Mouse (Mus musculus) liver, embryonic 11.5 days (tissue): ENCODE measurements around the gene Nek3. TPM values are rescaled to one million over a fixed set of nuclear protein-coding genes. Genes with fewer than 3 reads are reported as not detected.

Source experiments
- ATAC-seq: fragments of 200-750 bp; cut with Nextera tagmentation; replicated peaks from 2 replicates; pipeline ENCODE4 v1.8.0; 2017; ENCODE audit warnings: moderate number of reproducible peaks, mild to moderate bottlenecking, moderate TSS enrichment, moderate library complexity; ENCODE audit not compliant: low FRiP score
- DNase-seq: peaks from one replicate; pipeline ENCODE4 v3.0.0-alpha.2; 2017; ENCODE audit warnings: low spot score
- H3K27ac ChIP-seq: fragments of 300-500 bp; sonication (generic); 2 replicates; pipeline ENCODE4 v1.5.1; 2014; ENCODE audit warnings: mild to moderate bottlenecking, low read depth, low read length, control low read depth
- H3K27me3 ChIP-seq: fragments of 300-500 bp; sonication (generic); replicated peaks from 2 replicates; pipeline ENCODE4 v1.6.1; 2014; ENCODE audit warnings: low read length, mixed read lengths; ENCODE audit not compliant: control insufficient read depth, insufficient read depth
- H3K36me3 ChIP-seq: fragments of 300-500 bp; sonication (generic); 2 replicates; pipeline ENCODE4 v1.6.1; 2014; ENCODE audit warnings: mild to moderate bottlenecking, low read length, moderate library complexity, mixed read lengths; ENCODE audit not compliant: control insufficient read depth, insufficient read depth
- H3K4me1 ChIP-seq: fragments of 300-500 bp; sonication (generic); replicated peaks from 2 replicates; pipeline ENCODE4 v1.6.1; 2014; ENCODE audit warnings: low read length, mixed read lengths; ENCODE audit not compliant: control insufficient read depth, insufficient read depth
- H3K4me2 ChIP-seq: fragments of 300-500 bp; sonication (generic); 2 replicates; pipeline ENCODE4 v1.6.1; 2014; ENCODE audit warnings: mild to moderate bottlenecking, control low read depth, moderate library complexity
- H3K4me3 ChIP-seq: fragments of 300-500 bp; sonication (generic); 2 replicates; pipeline ENCODE4 v1.5.1; 2014; ENCODE audit warnings: low read depth, low read length, control low read depth
- H3K9ac ChIP-seq: fragments of 300-500 bp; sonication (generic); 2 replicates; pipeline ENCODE4 v1.6.1; 2014; ENCODE audit warnings: low read depth, low read length, control low read depth
- H3K9me3 ChIP-seq: fragments of 300-500 bp; sonication (generic); 2 replicates; pipeline ENCODE4 v1.6.1; 2016; ENCODE audit warnings: low read length, inconsistent platforms, mixed read lengths; ENCODE audit not compliant: control insufficient read depth
- WGBS: fragments of 180-500 bp; shearing (Covaris S2); extraction: QIAGEN DNeasy Blood & Tissue Kit; methylation state at CpG from one replicate; pipeline ENCODE4 v1.1.7; 2014; 5-methylcytosine and 5-hydroxymethylcytosine counted together
- polyA plus RNA-seq: library from polyadenylated mRNA; unstranded; fragments of >200 nt; fragmentation: Nextera tagmentation; extraction: Ambion mirVana; gene quantifications from 2 replicates; pipeline ENCODE4 v1.2.1, GENCODE M21; 2014

Nek3 gene
- polyA plus RNA-seq, result 3.4 and 3.9 TPM in 2 replicates

GRCm38 (mm10) chr8:22166080-22166603 is at the start of gene Nek3:
Nek3 (minus strand) TSS chr8:22166435.
- Histone ChIP-seq H3K4me3 (peak within 1 kb of the TSS; percentile 70), H3K9me3 (no peaks in the 10 kb centered on the region), H3K36me3 (peaks cover 13% of the 10 kb centered on the region), H3K27me3 (no peaks in the 10 kb centered on the region), H3K4me2 (peak within 1 kb of the TSS; percentile 72), H3K4me1 (0 out of 2 replicates have a peak, but pooled peaks cover 8% of the 10 kb centered on the region), H3K27ac (0 out of 2 replicates have a peak within 1 kb of the TSS, but pooled peaks have one; percentile 48), H3K9ac (peak within 1 kb of the TSS; percentile 55)
- WGBS, result under 1% methylated on average over 42 of the region's 43 CpGs
- ATAC-seq (peak; percentile 99), DNase-seq (peak; percentile 91)

GRCm38 (mm10) chr8:22214826-22215225 is 48.6 kb upstream of the Nek3 start:
- Histone ChIP-seq H3K27ac (no peak overlapping the region), H3K9me3 (no peaks in the 10 kb centered on the region), H3K36me3 (peaks cover 14% of the 10 kb centered on the region; the same call in 1 of the 2 replicates), H3K4me3 (no peak overlapping the region), H3K4me2 (no peak overlapping the region), H3K27me3 (no peaks in the 10 kb centered on the region), H3K9ac (no peak overlapping the region), H3K4me1 (no peaks in the 10 kb centered on the region; the same call in 1 of the 2 replicates)
- WGBS, result 93% methylated on average over 10 of the region's 10 CpGs
- ATAC-seq (no peak), DNase-seq (no peak)

DNA sequence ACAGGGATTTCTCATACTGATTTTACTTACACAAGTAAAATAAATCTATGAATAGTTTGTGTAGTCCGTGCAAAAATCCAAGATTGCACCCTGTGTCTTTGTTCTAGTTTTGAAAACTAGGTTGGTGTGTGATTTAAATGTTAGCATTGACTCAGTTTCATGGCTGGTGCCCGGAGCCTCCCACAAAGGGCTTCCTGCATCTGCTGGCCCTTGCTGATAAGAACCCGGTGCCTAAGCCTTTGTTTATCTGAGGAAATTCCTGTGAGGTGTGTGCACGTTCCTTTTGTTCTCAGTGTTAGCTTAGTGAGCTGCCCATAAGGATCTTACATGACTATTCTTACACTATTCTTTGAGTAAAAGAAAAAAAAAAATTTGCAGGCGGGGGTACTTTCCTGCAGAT is 42.8 kb upstream of the Nek3 start:
- peaks cover 8% of the 10 kb centered on the region for H3K4me1 ChIP-seq
- peak overlapping the region; percentile 17; the same call in 1 of the 2 replicates for H3K4me2 ChIP-seq
- H3K9me3 ChIP-seq, result no peaks in the 10 kb centered on the region
- peaks cover 4% of the 10 kb centered on the region; the same call in 1 of the 2 replicates for H3K36me3 ChIP-seq
- peak overlapping the region; percentile 48 for H3K27ac ChIP-seq
- 12% methylated on average over 5 of the region's 5 CpGs for WGBS
- peak; percentile 91 for ATAC-seq
- H3K9ac ChIP-seq, result no peak overlapping the region
- H3K27me3 ChIP-seq, result no peaks in the 10 kb centered on the region
- no peak for DNase-seq
- H3K4me3 ChIP-seq, result no peak overlapping the region

GRCm38 (mm10) chr8:22207535-22207934 is 41.3 kb upstream of the Nek3 start:
- Histone ChIP-seq H3K27me3 (no peaks in the 10 kb centered on the region), H3K9me3 (no peaks in the 10 kb centered on the region), H3K27ac (no peak overlapping the region), H3K4me1 (peaks cover 8% of the 10 kb centered on the region), H3K4me3 (no peak overlapping the region), H3K9ac (no peak overlapping the region), H3K36me3 (peaks cover 4% of the 10 kb centered on the region; the same call in 1 of the 2 replicates), H3K4me2 (no peak overlapping the region)
- DNase-seq (no peak), ATAC-seq (no peak)
- 58% methylated on average over 4 of the region's 4 CpGs for WGBS

DNA sequence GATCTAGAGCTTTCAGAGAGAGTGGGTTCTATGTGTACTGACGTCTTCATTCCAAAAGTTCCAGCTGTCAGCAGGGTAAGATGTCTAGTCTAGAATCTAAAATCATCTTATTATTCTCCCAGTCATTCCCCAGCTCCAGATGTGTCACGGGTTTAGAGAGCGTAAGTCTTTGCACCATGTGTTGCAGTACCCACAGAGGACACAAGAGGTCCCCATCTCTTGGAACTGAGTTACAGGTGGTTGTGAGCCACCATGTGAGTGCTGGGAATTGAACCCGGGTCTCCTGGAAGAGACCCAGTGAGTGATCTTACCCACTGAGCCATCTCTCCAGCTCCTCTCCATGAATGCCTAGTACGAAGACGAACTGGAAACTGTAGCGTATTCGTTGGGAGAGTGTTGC is 33.2 kb upstream of the Nek3 start:
- ATAC-seq, result no peak
- Histone ChIP-seq H3K4me1 (no peaks in the 10 kb centered on the region), H3K4me2 (no peak overlapping the region), H3K9ac (no peak overlapping the region), H3K27ac (no peak overlapping the region), H3K9me3 (no peaks in the 10 kb centered on the region), H3K4me3 (no peak overlapping the region), H3K27me3 (no peaks in the 10 kb centered on the region), H3K36me3 (peaks cover 12% of the 10 kb centered on the region; the same call in 1 of the 2 replicates)
- 90% methylated on average over 8 of the region's 8 CpGs for WGBS
- DNase-seq, result no peak

DNA sequence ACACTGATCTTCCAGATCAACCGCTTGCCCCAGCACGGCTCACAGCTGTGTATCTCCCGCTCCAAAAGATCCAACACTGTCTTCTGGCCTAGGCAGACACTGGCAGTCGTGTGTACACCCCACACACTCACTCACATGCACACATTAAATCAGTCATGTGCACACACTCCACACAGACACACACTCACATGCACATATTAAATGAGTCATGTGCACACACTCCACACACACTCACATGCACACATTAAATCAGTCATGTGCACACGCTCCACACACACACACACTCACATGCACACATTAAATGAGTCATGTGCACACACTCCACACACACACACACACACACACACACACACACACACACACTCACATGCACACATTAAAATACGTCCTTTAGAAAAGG is 31.7 kb upstream of the Nek3 start:
- Histone ChIP-seq H3K36me3 (peaks cover 12% of the 10 kb centered on the region; the same call in 1 of the 2 replicates), H3K4me1 (peaks cover 2% of the 10 kb centered on the region; the same call in 1 of the 2 replicates), H3K9me3 (no peaks in the 10 kb centered on the region), H3K4me2 (no peak overlapping the region), H3K27me3 (no peaks in the 10 kb centered on the region), H3K4me3 (no peak overlapping the region), H3K9ac (no peak overlapping the region), H3K27ac (no peak overlapping the region)
- WGBS, result 90% methylated on average over 6 of the region's 6 CpGs
- no peak for ATAC-seq
- no peak for DNase-seq

DNA sequence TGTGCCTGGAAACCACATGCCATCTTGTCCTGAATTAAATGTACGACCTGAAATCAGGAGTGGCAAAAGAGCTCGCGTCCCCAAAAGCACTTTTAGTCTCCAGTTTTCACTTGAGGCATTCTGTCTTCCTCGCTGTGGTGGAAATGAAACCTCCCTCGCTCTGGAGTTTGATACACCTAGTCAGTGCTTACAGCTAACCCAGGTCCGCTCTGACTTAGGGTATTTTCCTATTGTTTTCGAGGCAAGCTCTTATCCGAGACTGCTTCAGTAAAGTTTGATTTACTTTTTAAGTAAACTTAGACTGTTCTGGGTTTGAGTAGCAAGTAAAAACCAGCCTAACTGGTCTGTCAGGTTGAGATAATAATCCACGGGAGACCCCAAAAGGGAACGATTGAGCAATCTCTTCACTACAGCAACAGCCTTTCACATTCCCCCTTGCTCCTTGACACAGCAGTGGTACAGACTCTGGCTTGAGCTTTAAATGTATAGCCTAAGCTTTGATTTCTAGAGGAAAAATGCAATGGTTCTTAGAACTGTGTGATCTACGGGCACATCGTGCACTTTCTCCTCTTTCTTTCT is 27.3 kb upstream of the Nek3 start:
- DNase-seq, result no peak

DNA sequence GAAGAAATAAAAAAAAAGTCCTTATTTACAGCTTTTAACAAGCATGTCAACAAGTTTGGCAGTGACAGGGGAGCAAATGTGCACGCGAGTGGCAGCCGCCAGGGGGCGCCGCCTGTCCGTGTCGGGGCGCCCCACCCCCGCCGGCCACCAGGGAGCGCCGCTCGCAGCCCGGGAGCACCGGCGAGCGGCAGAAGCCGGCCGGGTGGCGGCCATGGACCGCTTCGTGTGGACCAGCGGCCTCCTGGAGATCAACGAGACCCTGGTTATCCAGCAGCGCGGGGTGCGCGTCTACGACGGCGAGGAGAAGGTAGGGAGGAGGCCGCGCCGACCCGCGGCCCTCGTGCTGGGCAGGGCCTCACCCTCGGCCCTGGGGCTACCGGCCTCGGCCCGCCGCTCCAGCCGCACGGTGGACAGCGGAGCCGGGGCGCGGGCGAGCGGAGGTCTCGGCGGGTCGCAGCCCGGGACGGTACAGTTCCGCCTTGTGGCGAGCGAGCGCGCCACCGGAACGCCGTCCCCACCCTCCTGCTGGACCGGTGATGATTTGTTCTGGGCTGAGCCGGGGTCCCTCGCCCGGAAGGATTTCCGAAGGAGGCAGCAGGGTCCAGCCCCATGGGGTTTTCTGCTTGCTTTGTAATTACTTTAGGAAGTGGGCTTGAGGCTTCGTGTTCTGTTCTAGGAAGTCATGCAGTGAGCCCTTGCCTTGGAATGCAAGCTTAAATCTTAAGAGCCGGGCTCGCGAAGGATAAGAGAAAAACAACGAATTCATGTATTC is 26.6 kb upstream of the Nek3 start, which contains the start of gene Vps36:
Gene Vps36, plus strand, starts transcription at position 150 of the 772 bp plus-strand sequence.
- under 1% methylated on average over 71 of the region's 73 CpGs for WGBS
- DNase-seq (peak; percentile 87), ATAC-seq (peak; percentile 90)
- Histone ChIP-seq H3K4me2 (peak within 1 kb of the TSS; percentile 79), H3K27ac (peak within 1 kb of the TSS; percentile 91), H3K36me3 (no peaks in the 10 kb centered on the region), H3K4me3 (peak within 1 kb of the TSS; percentile 80), H3K9ac (peak within 1 kb of the TSS; percentile 83), H3K9me3 (no peaks in the 10 kb centered on the region), H3K27me3 (no peaks in the 10 kb centered on the region), H3K4me1 (peaks cover 2% of the 10 kb centered on the region; the same call in 1 of the 2 replicates)

More for the DNA sequence above, 27.3 kb upstream of the Nek3 start:
- no peaks in the 10 kb centered on the region for H3K9me3 ChIP-seq
- peak overlapping the region; percentile 83 for H3K9ac ChIP-seq
- ATAC-seq, result peak; percentile 48; the same call in 1 of the 2 replicates
- H3K4me1 ChIP-seq, result peaks cover 2% of the 10 kb centered on the region; the same call in 1 of the 2 replicates
- 12% methylated on average over 12 of the region's 12 CpGs for WGBS
- no peaks in the 10 kb centered on the region for H3K27me3 ChIP-seq
- H3K27ac ChIP-seq, result peak overlapping the region; percentile 91
- H3K4me3 ChIP-seq, result peak overlapping the region; percentile 80
- H3K36me3 ChIP-seq, result no peaks in the 10 kb centered on the region
- peak overlapping the region; percentile 79 for H3K4me2 ChIP-seq
